Mouse (Mus musculus): ENCODE results near the gene Prkar1b. TPM values are rescaled to one million over a fixed set of nuclear protein-coding genes. Genes with fewer than 3 reads are reported as not detected.
A peak's percentile ranks its signal among the peaks of the same experiment; 100 is the strongest.

Prkar1b gene
- polyA plus RNA-seq, 1 experiment, result 5.4 TPM

DNA sequence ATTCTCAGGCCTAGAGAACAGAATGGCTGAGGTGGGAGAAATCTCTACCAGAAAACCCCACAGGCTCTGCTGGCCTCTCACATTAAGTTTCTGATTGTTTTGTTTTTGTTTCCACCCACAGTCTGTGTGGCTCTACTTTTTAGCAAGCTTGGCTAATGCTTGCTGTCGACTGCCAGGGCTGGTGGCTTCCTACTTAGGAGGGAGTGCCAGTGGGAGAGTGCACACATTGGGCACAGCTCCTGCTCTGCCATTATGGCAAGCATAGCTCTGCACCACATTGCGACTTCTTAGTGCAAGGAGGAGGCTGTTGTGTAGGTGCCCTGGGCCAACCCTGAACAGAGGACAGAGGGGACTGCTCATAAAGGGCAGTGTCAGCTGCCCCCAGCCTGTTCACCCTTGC lies 33.3 kb upstream of the Prkar1b start:
- no peaks in the 10 kb centered on the region for H3K27me3 ChIP-seq (ENCODE audit: control insufficient read depth, insufficient read depth, low read length)
- no peak overlapping the region for H3K4me3 ChIP-seq (ENCODE audit: control insufficient read depth, low read depth, low read length)
- H3K4me1 ChIP-seq (ENCODE audit: control insufficient read depth, insufficient read depth, low read length), result no peaks in the 10 kb centered on the region
- H3K27ac ChIP-seq (ENCODE audit: control insufficient read depth, insufficient read depth, low read depth, low read length), result no peak overlapping the region
- H3K36me3 ChIP-seq (ENCODE audit: control insufficient read depth, insufficient read depth, low read length), result peaks cover 3% of the 10 kb centered on the region
- TF ChIP-seq CTCF (IDR thresholded peaks at IDR 0.05; ENCODE audit: control insufficient read depth, insufficient read depth, insufficient replicate concordance, low read depth, low read length), result no peak
- TF ChIP-seq POLR2A (IDR thresholded peaks at IDR 0.05; ENCODE audit: control insufficient read depth, low read depth, low read length), result no peak

- Histone ChIP-seq H3K4me1 (ENCODE audit: control insufficient read depth, insufficient read depth, low read length) (no peaks in the 10 kb centered on the region), H3K36me3 (ENCODE audit: control insufficient read depth, insufficient read depth, low read length) (peaks cover 1% of the 10 kb centered on the region)
Observed at GRCm38 (mm10) chr5:139178895-139179631, 29.3 kb upstream of the Prkar1b start.

GRCm38 (mm10) chr5:139174556-139175547 lies 25.1 kb upstream of the Prkar1b start:
- Histone ChIP-seq H3K27me3 (ENCODE audit: control insufficient read depth, insufficient read depth, low read length) (no peaks in the 10 kb centered on the region), H3K36me3 (ENCODE audit: control insufficient read depth, insufficient read depth, low read length) (peaks cover 7% of the 10 kb centered on the region), H3K4me3 (ENCODE audit: control insufficient read depth, low read depth, low read length) (no peak overlapping the region), H3K4me1 (ENCODE audit: control insufficient read depth, insufficient read depth, low read length) (no peaks in the 10 kb centered on the region), H3K27ac (ENCODE audit: control insufficient read depth, insufficient read depth, low read depth, low read length) (no peak overlapping the region)
- TF ChIP-seq POLR2A (IDR thresholded peaks at IDR 0.05; ENCODE audit: control insufficient read depth, low read depth, low read length), result no peak

More at GRCm38 (mm10) chr5:139178895-139179631, 29.3 kb upstream of the Prkar1b start:
- TF ChIP-seq POLR2A (IDR thresholded peaks at IDR 0.05; ENCODE audit: control insufficient read depth, low read depth, low read length), result no peak
- TF ChIP-seq CTCF (IDR thresholded peaks at IDR 0.05; ENCODE audit: control insufficient read depth, insufficient read depth, insufficient replicate concordance, low read depth, low read length), result peak; percentile 88; the same call in 1 of the 2 replicates
- no peak overlapping the region for H3K4me3 ChIP-seq (ENCODE audit: control insufficient read depth, low read depth, low read length)
- no peak overlapping the region for H3K27ac ChIP-seq (ENCODE audit: control insufficient read depth, insufficient read depth, low read depth, low read length)
- H3K27me3 ChIP-seq (ENCODE audit: control insufficient read depth, insufficient read depth, low read length), result no peaks in the 10 kb centered on the region

- peaks cover 7% of the 10 kb centered on the region for H3K36me3 ChIP-seq (ENCODE audit: control insufficient read depth, insufficient read depth, low read length)
- no peak for TF ChIP-seq POLR2A (IDR thresholded peaks at IDR 0.05; ENCODE audit: control insufficient read depth, low read depth, low read length)
- no peak overlapping the region for H3K4me3 ChIP-seq (ENCODE audit: control insufficient read depth, low read depth, low read length)
- no peaks in the 10 kb centered on the region for H3K27me3 ChIP-seq (ENCODE audit: control insufficient read depth, insufficient read depth, low read length)
- H3K4me1 ChIP-seq (ENCODE audit: control insufficient read depth, insufficient read depth, low read length), result no peaks in the 10 kb centered on the region
- no peak overlapping the region for H3K27ac ChIP-seq (ENCODE audit: control insufficient read depth, insufficient read depth, low read depth, low read length)
Observed at GRCm38 (mm10) chr5:139174141-139174540, 24.3 kb upstream of the Prkar1b start.

DNA sequence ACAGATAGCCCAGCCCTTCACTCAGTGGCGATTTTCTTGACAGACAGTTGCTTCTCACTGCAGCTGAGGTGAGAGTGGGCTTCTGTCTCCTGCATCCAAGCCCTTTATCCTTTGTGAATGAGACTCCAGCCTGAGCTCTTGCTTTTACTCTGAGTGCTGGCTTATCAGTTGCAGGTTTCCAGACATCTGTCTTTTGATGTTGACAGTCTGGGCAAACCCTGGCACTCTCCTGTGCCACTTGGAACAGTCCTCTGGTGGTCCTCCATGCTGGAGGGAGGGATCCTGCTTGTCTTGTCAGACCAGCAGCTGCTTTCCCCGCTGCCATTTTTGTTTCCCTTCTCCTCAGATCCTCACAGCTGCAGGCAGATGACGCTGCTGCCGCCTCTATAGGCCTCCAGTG lies 22.1 kb upstream of the Prkar1b start:
- H3K27ac ChIP-seq (ENCODE audit: control insufficient read depth, insufficient read depth, low read depth, low read length), result no peak overlapping the region
- no peaks in the 10 kb centered on the region for H3K27me3 ChIP-seq (ENCODE audit: control insufficient read depth, insufficient read depth, low read length)
- no peak for TF ChIP-seq CTCF (IDR thresholded peaks at IDR 0.05; ENCODE audit: control insufficient read depth, insufficient read depth, insufficient replicate concordance, low read depth, low read length)
- TF ChIP-seq POLR2A (IDR thresholded peaks at IDR 0.05; ENCODE audit: control insufficient read depth, low read depth, low read length), result no peak
- H3K36me3 ChIP-seq (ENCODE audit: control insufficient read depth, insufficient read depth, low read length), result peaks cover 7% of the 10 kb centered on the region
- no peaks in the 10 kb centered on the region for H3K4me1 ChIP-seq (ENCODE audit: control insufficient read depth, insufficient read depth, low read length)
- H3K4me3 ChIP-seq (ENCODE audit: control insufficient read depth, low read depth, low read length), result no peak overlapping the region

DNA sequence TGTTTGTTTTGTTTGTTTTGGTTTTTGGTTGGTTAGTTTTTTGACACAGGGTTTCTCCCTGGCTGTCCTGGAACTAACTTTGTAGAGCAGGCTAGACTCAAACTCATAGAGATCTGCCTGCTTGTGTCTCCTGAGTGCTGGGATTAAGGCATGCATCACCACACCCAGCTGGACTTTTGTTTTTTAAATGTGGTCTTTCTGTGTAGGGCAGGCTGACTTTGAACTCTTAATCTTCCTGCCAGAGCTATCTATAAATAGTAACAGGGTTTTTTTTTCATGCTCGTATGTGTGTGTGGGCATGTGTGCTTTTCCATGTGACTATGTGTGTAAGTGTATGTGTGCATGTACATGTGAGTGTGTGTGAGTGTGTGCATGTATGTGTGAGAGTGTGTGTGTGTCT lies 17.7 kb upstream of the Prkar1b start:
- no peak overlapping the region for H3K4me3 ChIP-seq (ENCODE audit: control insufficient read depth, low read depth, low read length)
- H3K4me1 ChIP-seq (ENCODE audit: control insufficient read depth, insufficient read depth, low read length), result no peaks in the 10 kb centered on the region
- TF ChIP-seq POLR2A (IDR thresholded peaks at IDR 0.05; ENCODE audit: control insufficient read depth, low read depth, low read length) (no peak), CTCF (IDR thresholded peaks at IDR 0.05; ENCODE audit: control insufficient read depth, insufficient read depth, insufficient replicate concordance, low read depth, low read length) (no peak)
- H3K27ac ChIP-seq (ENCODE audit: control insufficient read depth, insufficient read depth, low read depth, low read length), result no peak overlapping the region
- no peaks in the 10 kb centered on the region for H3K27me3 ChIP-seq (ENCODE audit: control insufficient read depth, insufficient read depth, low read length)
- H3K36me3 ChIP-seq (ENCODE audit: control insufficient read depth, insufficient read depth, low read length), result peaks cover 10% of the 10 kb centered on the region

GRCm38 (mm10) chr5:139166781-139167361 lies 17.1 kb upstream of the Prkar1b start:
- Histone ChIP-seq H3K27ac (ENCODE audit: control insufficient read depth, insufficient read depth, low read depth, low read length) (no peak overlapping the region), H3K27me3 (ENCODE audit: control insufficient read depth, insufficient read depth, low read length) (no peaks in the 10 kb centered on the region), H3K4me3 (ENCODE audit: control insufficient read depth, low read depth, low read length) (no peak overlapping the region), H3K36me3 (ENCODE audit: control insufficient read depth, insufficient read depth, low read length) (peaks cover 7% of the 10 kb centered on the region), H3K4me1 (ENCODE audit: control insufficient read depth, insufficient read depth, low read length) (no peaks in the 10 kb centered on the region)
- TF ChIP-seq CTCF (IDR thresholded peaks at IDR 0.05; ENCODE audit: control insufficient read depth, insufficient read depth, insufficient replicate concordance, low read depth, low read length) (no peak), POLR2A (IDR thresholded peaks at IDR 0.05; ENCODE audit: control insufficient read depth, low read depth, low read length) (no peak)

Measured in testis, adult 2 months (tissue).